Mouse (Mus musculus) cerebellum, postnatal 10 days (tissue): ENCODE measurements at regions not wholly inside any gene's neighbourhood (a gene's known extent, or its start where the extent isn't known, plus 50 kb on each side); places are given as distances from the start of the nearest gene placed in this dataset.

Experiments used
- DNase-seq, 2 experiments: peaks; one replicate each; pipeline ENCODE4 v3.0.0; 2021; ENCODE audit warnings: mixed read lengths in 2 of 2

- DNase-seq: peak in 1 of 2 experiments; percentile 18
These were observed 201.1 kb downstream of the Thbs2 start for GRCm38 (mm10) chr17:14492936-14493335.

GRCm38 (mm10) chr17:14481746-14482145 lies 202.4 kb downstream of the Smoc2 start:
- DNase-seq: no peak

GRCm38 (mm10) chr17:14478938-14479505 lies 199.7 kb downstream of the Smoc2 start:
- no peak for DNase-seq

GRCm38 (mm10) chr17:14476707-14477106 lies 197.4 kb downstream of the Smoc2 start:
- no peak for DNase-seq

- no peak for DNase-seq
These were observed 196.7 kb downstream of the Smoc2 start for GRCm38 (mm10) chr17:14475778-14476647.

GRCm38 (mm10) chr17:14475277-14475676 lies 196.0 kb downstream of the Smoc2 start:
- DNase-seq: no peak

GRCm38 (mm10) chr17:14468754-14469488 lies 189.6 kb downstream of the Smoc2 start:
- peak; percentile 41 to 49 for DNase-seq

GRCm38 (mm10) chr17:14455251-14455743 lies 176.0 kb downstream of the Smoc2 start:
- peak; percentile 94 to 96 for DNase-seq
